Mouse (Mus musculus) thymus, postnatal 14 days (tissue): ENCODE results near the gene Coch.
"Not testable (repeated sequence)": the region's sequence is repeated elsewhere in the genome, so short reads cannot be mapped to it uniquely, and the experiment has no call there.

Experiments
- DNase-seq: peaks from one replicate; pipeline ENCODE4 v3.0.0; 2021

Gene Coch

DNA sequence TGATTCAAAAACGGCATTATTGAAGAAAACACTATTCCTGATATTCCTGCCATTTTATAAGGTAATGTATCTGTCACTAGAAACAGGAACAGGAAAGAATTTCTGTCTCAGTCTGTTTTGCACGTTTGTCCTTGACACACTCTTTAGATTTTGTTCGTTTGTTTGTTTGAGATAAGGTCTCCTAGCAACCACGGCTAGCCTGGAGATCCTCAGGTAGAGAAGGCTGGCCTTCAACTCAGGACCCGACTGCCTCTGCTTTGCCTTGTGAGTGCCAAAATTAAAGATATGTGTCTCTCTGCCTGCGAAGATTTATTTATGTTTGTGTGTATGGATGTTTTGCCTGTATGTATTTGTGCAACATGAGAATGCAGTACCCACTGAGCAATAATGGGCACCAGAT is 48.7 kb downstream of the Coch start:
- DNase-seq = no peak

DNA sequence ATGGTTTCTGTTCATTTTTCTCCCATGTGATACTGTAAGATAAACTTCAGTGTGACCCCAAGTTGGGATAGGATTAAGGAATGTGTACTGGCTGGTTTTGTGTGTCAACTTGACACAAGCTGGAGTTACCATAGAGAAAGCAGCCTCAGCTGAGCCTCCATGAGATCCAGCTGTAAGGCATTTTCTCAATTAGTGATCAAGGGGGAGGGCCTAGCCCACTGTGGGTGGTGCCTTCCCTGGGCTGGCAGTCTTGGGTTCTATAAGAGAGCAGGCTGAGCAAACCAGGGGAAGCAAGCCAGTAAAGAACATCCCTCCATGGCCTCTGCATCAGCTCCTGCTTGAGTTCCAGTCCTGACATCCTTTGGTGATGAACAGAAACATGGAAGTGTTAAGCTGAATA is 56.3 kb downstream of the Coch start:
- not testable (repeated sequence) for DNase-seq
